Mouse (Mus musculus) G1E (cell line): ENCODE measurements around the gene Plce1.

Experiments used
- CTCF ChIP-seq: IDR thresholded peaks from 2 replicates; pipeline ENCODE4 v1.5.1; 2012; ENCODE audit warnings: low read depth, low read length, inconsistent platforms, mixed read lengths
- TAL1 ChIP-seq: conservative IDR thresholded peaks from 2 replicates; pipeline ENCODE4 v1.6.1; 2012; ENCODE audit warnings: low read depth, low read length, inconsistent platforms, mixed read lengths

GRCm38 (mm10) chr19:38607236-38607635, 126.3 kb downstream of the Plce1 start:
- TF ChIP-seq CTCF (no peak), TAL1 (no peak)
